Comparison of ENCODE assay signal across 9 mouse cellular contexts in genomic region chr16:21995304-21995703, GRCm38 (mm10). TPM values are rescaled to one million over a fixed set of nuclear protein-coding genes. Genes with fewer than 3 reads are reported as not detected.
DNase-seq lines count a peak whose midpoint lies in the region; ATAC-seq lines count a peak whose summit lies in the region.
"Had no signal": no experiment of that assay in that cellular context is flagged by ENCODE, and none has a peak within 500 bp of the region (broad histone marks: within the 10 kb centered on the region; RNA-seq: fewer than 3 reads in every experiment).

TSS of gene Liph (minus strand) at chr16:21995663.

- peaks cover 7% of the 10 kb centered on the region; the same call in 1 of the 2 replicates for H3K4me1 ChIP-seq in forebrain, embryonic 12.5 days
- H3K4me1 ChIP-seq in intestine, embryonic 16.5 days (ENCODE audit: control insufficient read depth, insufficient read depth, low read length): peaks cover 7% of the 10 kb centered on the region; the same call in 1 of the 2 replicates
- H3K4me1 ChIP-seq in liver, embryonic 16.5 days (ENCODE audit: control insufficient read depth, low read depth, low read length): peaks cover 32% of the 10 kb centered on the region
- no peaks in the 10 kb centered on the region for H3K4me1 ChIP-seq in neural tube, embryonic 14.5 days (ENCODE audit: control insufficient read depth, insufficient read depth, low read length)

- peak within 1 kb of the TSS; percentile 53 for H3K4me2 ChIP-seq in forebrain, embryonic 12.5 days
- peak within 1 kb of the TSS; percentile 49 for H3K4me2 ChIP-seq in intestine, embryonic 16.5 days (ENCODE audit: low read depth, low read length)
- peak within 1 kb of the TSS; percentile 59 for H3K4me2 ChIP-seq in liver, embryonic 16.5 days (ENCODE audit: low read depth, low read length)
- H3K4me2 ChIP-seq in neural tube, embryonic 14.5 days (ENCODE audit: low read depth, low read length): peak within 1 kb of the TSS; percentile 49

- no peaks in the 10 kb centered on the region for H3K36me3 ChIP-seq in forebrain, embryonic 12.5 days (replicated peaks)
- no peaks in the 10 kb centered on the region for H3K36me3 ChIP-seq in intestine, embryonic 16.5 days (ENCODE audit: control insufficient read depth, insufficient read depth, low read length)
- no peaks in the 10 kb centered on the region for H3K36me3 ChIP-seq in liver, embryonic 16.5 days (ENCODE audit: control insufficient read depth, insufficient read depth)
- H3K36me3 ChIP-seq in neural tube, embryonic 14.5 days (ENCODE audit: control insufficient read depth, insufficient read depth, low read length): no peaks in the 10 kb centered on the region

- peak within 1 kb of the TSS; percentile 33; the same call in 1 of the 2 replicates for H3K9ac ChIP-seq in forebrain, embryonic 12.5 days
- peak within 1 kb of the TSS; percentile 55 for H3K9ac ChIP-seq in intestine, embryonic 16.5 days (ENCODE audit: low read depth, low read length)
- H3K9ac ChIP-seq in liver, embryonic 16.5 days (ENCODE audit: low read depth, low read length): peak within 1 kb of the TSS; percentile 41
- H3K9ac ChIP-seq in neural tube, embryonic 14.5 days (replicated peaks; ENCODE audit: low read depth, low read length): peak within 1 kb of the TSS; percentile 41; the same call in 1 of the 2 replicates

- no peak for ATAC-seq in forebrain, embryonic 12.5 days (ENCODE audit: low FRiP score)
- peak; percentile 57 for ATAC-seq in intestine, embryonic 16.5 days
- ATAC-seq in liver, embryonic 16.5 days (ENCODE audit: low read depth): no peak
- ATAC-seq in neural tube, embryonic 14.5 days (ENCODE audit: low read depth): no peak

- peaks cover 12% of the 10 kb centered on the region; the same call in 1 of the 2 replicates for H3K27me3 ChIP-seq in forebrain, embryonic 12.5 days
- no peaks in the 10 kb centered on the region for H3K27me3 ChIP-seq in intestine, embryonic 16.5 days (replicated peaks; ENCODE audit: control insufficient read depth, insufficient read depth, low read length)
- H3K27me3 ChIP-seq in liver, embryonic 16.5 days (ENCODE audit: control insufficient read depth, insufficient read depth, low read depth, low read length): no peaks in the 10 kb centered on the region
- no peaks in the 10 kb centered on the region for H3K27me3 ChIP-seq in neural tube, embryonic 14.5 days (ENCODE audit: control insufficient read depth, insufficient read depth, low read length)

- peak within 1 kb of the TSS; percentile 24 for H3K4me3 ChIP-seq in forebrain, embryonic 12.5 days (replicated peaks)
- peak within 1 kb of the TSS; percentile 38 for H3K4me3 ChIP-seq in intestine, embryonic 16.5 days (ENCODE audit: low read length)
- peak within 1 kb of the TSS; percentile 37 for H3K4me3 ChIP-seq in liver, embryonic 16.5 days (ENCODE audit: low read depth, low read length)
- peak within 1 kb of the TSS; percentile 12; the same call in 1 of the 2 replicates for H3K4me3 ChIP-seq in neural tube, embryonic 14.5 days (ENCODE audit: low read depth, low read length)
- H3K4me3 ChIP-seq: myocyte had no signal

- DNase-seq in 3T3-L1 (ENCODE audit: low read depth, low spot score): peak; percentile 25
- DNase-seq in R1 (ENCODE audit: low read depth, low spot score): peak; percentile 96
- no peak for DNase-seq in layer of hippocampus, postnatal 10 days (ENCODE audit: low spot score in 2 of 2)
- no peak for DNase-seq in right cerebral cortex, adult 18-20 months

- no peak within 1 kb of the TSS for H3K27ac ChIP-seq in forebrain, embryonic 12.5 days
- peak within 1 kb of the TSS; percentile 74 for H3K27ac ChIP-seq in intestine, embryonic 16.5 days (ENCODE audit: low read length)
- H3K27ac ChIP-seq in liver, embryonic 16.5 days (ENCODE audit: low read length): peak within 1 kb of the TSS; percentile 77
- H3K27ac ChIP-seq in neural tube, embryonic 14.5 days (ENCODE audit: low read depth, low read length): no peak within 1 kb of the TSS

- WGBS in forebrain, embryonic 12.5 days: 10% methylated on average over 16 of the region's 16 CpGs
- WGBS in intestine, embryonic 16.5 days: 7% methylated on average over 16 of the region's 16 CpGs
- WGBS in liver, embryonic 16.5 days (ENCODE audit: insufficient replicate concordance): 24% methylated on average over 16 of the region's 16 CpGs
- 1% methylated on average over 16 of the region's 16 CpGs for WGBS in neural tube, embryonic 14.5 days

- H3K9me3 ChIP-seq in forebrain, embryonic 12.5 days: no peaks in the 10 kb centered on the region
- no peaks in the 10 kb centered on the region for H3K9me3 ChIP-seq in intestine, embryonic 16.5 days (ENCODE audit: control insufficient read depth, low read length)
- no peaks in the 10 kb centered on the region for H3K9me3 ChIP-seq in liver, embryonic 16.5 days (replicated peaks; ENCODE audit: control insufficient read depth, low read length)
- no peaks in the 10 kb centered on the region for H3K9me3 ChIP-seq in neural tube, embryonic 14.5 days (ENCODE audit: control insufficient read depth, low read length)

RNA-seq across cellular contexts. Expression of gene Liph, which starts in this region (rescaled TPM):
- polyA plus RNA-seq in forebrain, embryonic 12.5 days (2016; fragmentation: Nextera tagmentation; extraction: Ambion mirVana): 0.15 and 0.41 TPM in 2 replicates
- polyA plus RNA-seq in intestine, embryonic 16.5 days (2015; fragmentation: Nextera tagmentation; extraction: Ambion mirVana): 39.0 and 40.8 TPM in 2 replicates
- 0.84 and 0.85 TPM in 2 replicates for polyA plus RNA-seq in liver, embryonic 16.5 days (2015; fragmentation: Nextera tagmentation; extraction: Ambion mirVana)
- 0.13 and 0.42 TPM in 2 replicates for polyA plus RNA-seq in neural tube, embryonic 14.5 days (2014; fragmentation: Nextera tagmentation; extraction: Ambion mirVana)
- total RNA-seq in layer of hippocampus, postnatal 10 days (2021): under 1 TPM; 0.33 to 0.59 TPM

Comparison
In these comparisons a context has a peak if more than half of its experiments do, and no peak if none do; other contexts are left out.
1. RNA of gene Liph (polyA plus RNA-seq): 39.0 to 40.8 TPM in intestine, embryonic 16.5 days; 0.84 to 0.85 TPM in liver, embryonic 16.5 days, 0.13 to 0.42 TPM in neural tube, embryonic 14.5 days and 0.15 to 0.41 TPM in forebrain, embryonic 12.5 days; every median in the first group is over 10 times any median in the second.
2. DNase-seq: peak in 3T3-L1 (single experiment) and R1 (single experiment); none in layer of hippocampus, postnatal 10 days (0 of 2) and right cerebral cortex, adult 18-20 months (single experiment).
3. H3K27ac ChIP-seq: peak in intestine, embryonic 16.5 days (single experiment) and liver, embryonic 16.5 days (single experiment); none in forebrain, embryonic 12.5 days (single experiment) and neural tube, embryonic 14.5 days (single experiment).
4. Peak in every context shown above with its lines, with median percentiles within 50 percentile points of each other: H3K4me2 ChIP-seq, H3K4me3 ChIP-seq and H3K9ac ChIP-seq.